Mouse (Mus musculus) liver, postnatal 0 days (tissue): ENCODE results near the gene Pxn.

Experiments
- CTCF ChIP-seq: sonication (generic); IDR thresholded peaks from 2 replicates; pipeline ENCODE4 v1.5.1; 2016; ENCODE audit warnings: antibody characterized with exemption, low read depth
- EP300 ChIP-seq: IDR thresholded peaks from 2 replicates; pipeline ENCODE4 v1.6.1; 2016; ENCODE audit warnings: antibody characterized with exemption, low read depth, mild to moderate bottlenecking

DNA sequence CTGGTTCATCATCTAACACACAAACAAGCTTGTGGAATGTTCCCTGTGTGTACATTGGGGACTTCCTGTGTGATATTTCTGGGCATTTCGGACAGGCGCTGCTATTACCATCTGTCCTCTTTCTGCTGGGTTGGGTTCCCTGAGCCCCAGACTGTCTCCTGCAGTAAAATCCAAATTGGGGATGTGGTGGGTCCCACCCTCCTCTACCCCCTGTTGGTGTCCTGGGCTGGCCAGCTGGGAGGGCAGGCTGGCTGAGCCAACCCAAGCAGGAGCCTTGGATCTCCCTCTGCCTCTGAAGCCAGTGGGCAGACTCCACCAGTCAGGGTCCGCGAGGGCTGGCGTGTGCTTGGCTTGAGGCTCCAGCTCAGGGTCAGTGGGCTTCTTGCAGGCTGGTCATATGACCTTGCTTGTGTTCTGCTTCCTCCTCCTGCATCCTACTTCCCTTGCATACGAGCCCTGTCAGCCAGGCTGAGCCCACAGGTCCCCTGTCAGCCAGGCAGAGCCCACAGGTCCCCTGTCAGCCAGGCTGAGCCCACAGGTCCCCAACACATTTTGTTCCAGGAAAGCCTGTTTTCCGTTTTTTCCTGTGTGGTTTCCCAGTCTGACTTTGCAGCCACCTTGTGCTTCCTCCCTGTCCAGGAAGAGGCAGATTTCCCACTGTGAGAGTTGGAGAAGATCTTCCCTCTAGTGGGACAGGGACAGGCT is 23.4 kb downstream of the Pxn start:
- no peak for TF ChIP-seq CTCF
- TF ChIP-seq EP300, result no peak
